Mouse (Mus musculus) liver, adult 2 months (tissue): Measurements from ENCODE around the gene Map6. TPM values are rescaled to one million over a fixed set of nuclear protein-coding genes. Genes with fewer than 3 reads are reported as not detected.

Experiments
- DNase-seq: peaks from one replicate; pipeline ENCODE4 v3.0.0-alpha.2; 2011; ENCODE audit warnings: low read depth, low spot score; ENCODE audit errors: extremely low read depth
- H3K27ac ChIP-seq: fragments of 200-500 bp; replicated peaks from 2 replicates; pipeline ENCODE4 v1.5.1; 2012; ENCODE audit warnings: low read depth, mild to moderate bottlenecking, control low read depth, inconsistent platforms, low read length; ENCODE audit not compliant: insufficient read depth
- H3K27me3 ChIP-seq: fragments of 200-500 bp; 2 replicates; pipeline ENCODE4 v1.6.1; 2012; ENCODE audit warnings: mild to moderate bottlenecking, moderate library complexity, low read length, inconsistent platforms; ENCODE audit not compliant: control insufficient read depth, insufficient read depth
- H3K36me3 ChIP-seq: fragments of 200-500 bp; 2 replicates; pipeline ENCODE4 v1.6.1; 2012; ENCODE audit warnings: low read length, inconsistent platforms; ENCODE audit not compliant: control insufficient read depth, insufficient read depth
- H3K4me1 ChIP-seq: fragments of 200-500 bp; 2 replicates; pipeline ENCODE4 v1.6.1; 2011; ENCODE audit warnings: low read length; ENCODE audit not compliant: control insufficient read depth, insufficient read depth
- H3K4me3 ChIP-seq: fragments of 200-500 bp; 2 replicates; pipeline ENCODE4 v1.5.1; 2011; ENCODE audit warnings: low read depth, mild to moderate bottlenecking, control low read depth, low read length, moderate library complexity; ENCODE audit not compliant: insufficient read depth
- H3K79me2 ChIP-seq: fragments of 200-500 bp; 2 replicates; pipeline ENCODE4 v1.6.1; 2012; ENCODE audit warnings: inconsistent platforms, mild to moderate bottlenecking, low read length, moderate library complexity; ENCODE audit not compliant: control insufficient read depth, insufficient read depth
- H3K9ac ChIP-seq: fragments of 200-500 bp; 2 replicates; pipeline ENCODE4 v1.6.1; 2012; ENCODE audit warnings: low read depth, mild to moderate bottlenecking, control low read depth, inconsistent platforms, low read length
- CTCF ChIP-seq: fragments of 200-500 bp; IDR thresholded peaks from 2 replicates; pipeline ENCODE4 v1.5.1; 2011; ENCODE audit warnings: low read depth, low read length, control low read depth
- POLR2A ChIP-seq: fragments of 200-500 bp; IDR thresholded peaks from 2 replicates; pipeline ENCODE4 v1.6.1; 2011; ENCODE audit warnings: low read length, control low read depth; ENCODE audit not compliant: insufficient read depth; ENCODE audit errors: extremely low read depth
- WGBS: fragments of 180-500 bp; shearing (Covaris S2); methylation state at CpG from one replicate; pipeline ENCODE4 v1.1.7; 2018; 5-methylcytosine and 5-hydroxymethylcytosine counted together
- polyA plus RNA-seq: library from polyadenylated mRNA; depleted of rRNA; stranded (reverse); fragments of >200 nt; gene quantifications from 2 replicates; pipeline ENCODE4 v1.2.3, GENCODE M21; 2012
- total RNA-seq: library from RNA; depleted of rRNA; stranded (reverse); fragments of >200 nt; gene quantifications from 2 replicates; pipeline ENCODE4 v1.2.3, GENCODE M21; 2014

Map6 gene
- total and polyA plus RNA-seq, 2 experiments, result 0.04 TPM; not detected in 1

DNA sequence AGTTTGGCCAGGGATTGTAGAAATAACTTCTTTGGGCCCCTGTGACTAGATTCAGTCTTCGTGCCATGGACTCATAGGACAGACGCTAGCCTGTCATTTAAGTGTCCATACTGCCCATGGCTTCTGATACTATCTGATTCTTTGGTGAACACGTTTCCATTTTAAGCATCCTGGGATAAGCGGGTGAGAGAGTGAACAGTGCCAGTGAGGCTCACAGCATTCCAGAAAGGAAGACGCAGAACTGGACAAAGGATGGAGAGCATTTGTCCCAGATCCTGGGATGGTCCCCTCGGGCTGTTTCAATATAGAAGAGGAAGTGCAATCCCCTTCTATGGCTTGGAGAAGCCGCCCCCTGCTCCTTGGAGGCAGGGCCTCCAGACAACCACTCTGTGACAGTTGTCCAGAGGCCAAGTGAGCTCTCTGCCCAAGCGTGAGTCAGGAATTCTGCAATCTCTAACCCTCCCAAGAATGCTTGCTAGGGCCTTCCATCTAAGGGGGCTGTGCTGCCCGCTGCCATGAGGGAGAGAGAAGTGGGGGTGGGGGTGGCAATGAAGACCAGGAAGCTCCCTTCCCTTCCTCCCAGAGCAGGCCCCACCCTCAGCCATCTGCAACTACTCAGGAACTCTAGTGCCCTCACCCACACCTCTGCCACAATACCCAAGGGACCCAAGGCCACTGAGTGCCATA, 89.1 kb downstream of the Map6 start:
- Histone ChIP-seq H3K4me1 (peaks cover 2% of the 10 kb centered on the region), H3K36me3 (no peaks in the 10 kb centered on the region), H3K4me3 (no peak overlapping the region), H3K27ac (peak overlapping the region; percentile 23; the same call in 1 of the 2 replicates), H3K79me2 (no peaks in the 10 kb centered on the region), H3K9ac (no peak overlapping the region), H3K27me3 (no peaks in the 10 kb centered on the region)
- WGBS, result 75% methylated on average over 9 of the region's 9 CpGs
- DNase-seq, result peak; percentile 9
- TF ChIP-seq POLR2A (no peak), CTCF (no peak)

DNA sequence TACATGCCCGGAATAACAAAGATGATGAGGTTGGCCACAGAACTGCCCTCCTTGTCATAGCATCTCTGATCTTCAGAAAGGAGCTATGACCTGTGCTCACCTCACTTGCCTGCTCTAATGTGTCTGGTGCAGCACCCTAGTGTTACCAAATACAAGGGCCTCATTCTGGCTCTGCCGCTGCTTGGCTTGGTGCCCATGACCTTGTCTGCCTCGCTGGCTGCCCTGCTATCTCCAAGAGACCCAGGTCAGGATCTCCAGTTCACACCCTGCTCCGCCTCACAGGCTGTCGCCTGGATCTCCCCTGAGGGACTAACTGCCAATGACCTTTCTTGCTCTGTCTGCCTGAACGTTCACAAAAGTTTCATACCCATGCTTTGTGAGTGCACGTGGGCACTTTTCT, 90.0 kb downstream of the Map6 start:
- peak; percentile 68 for DNase-seq
- 21% methylated on average over 7 of the region's 7 CpGs for WGBS
- no peaks in the 10 kb centered on the region for H3K27me3 ChIP-seq

GRCm38 (mm10) chr7:99358371-99358770, 91.1 kb downstream of the Map6 start:
- no peaks in the 10 kb centered on the region for H3K36me3 ChIP-seq
- TF ChIP-seq CTCF, result no peak
- no peak for TF ChIP-seq POLR2A
- H3K27me3 ChIP-seq, result no peaks in the 10 kb centered on the region
- no peak overlapping the region for H3K27ac ChIP-seq
- DNase-seq, result no peak
- 80% methylated on average over 8 of the region's 8 CpGs for WGBS
- H3K9ac ChIP-seq, result no peak overlapping the region
- H3K4me1 ChIP-seq, result peaks cover 2% of the 10 kb centered on the region
- no peak overlapping the region for H3K4me3 ChIP-seq
- no peaks in the 10 kb centered on the region for H3K79me2 ChIP-seq

More for the DNA sequence above, 90.0 kb downstream of the Map6 start:
- H3K27ac ChIP-seq, result no peak overlapping the region
- no peak overlapping the region for H3K4me3 ChIP-seq
- no peak overlapping the region for H3K9ac ChIP-seq
- H3K79me2 ChIP-seq, result no peaks in the 10 kb centered on the region
- TF ChIP-seq POLR2A (no peak), CTCF (no peak)
- H3K36me3 ChIP-seq, result no peaks in the 10 kb centered on the region
- peaks cover 2% of the 10 kb centered on the region for H3K4me1 ChIP-seq

- no peaks in the 10 kb centered on the region for H3K79me2 ChIP-seq
- peak; percentile 39 for DNase-seq
- H3K4me3 ChIP-seq, result no peak overlapping the region
- no peak overlapping the region for H3K9ac ChIP-seq
- no peaks in the 10 kb centered on the region for H3K27me3 ChIP-seq
- no peak overlapping the region for H3K27ac ChIP-seq
- no peaks in the 10 kb centered on the region for H3K36me3 ChIP-seq
- TF ChIP-seq CTCF (no peak), POLR2A (0 out of 2 replicates have a peak, but pooled peaks have one; percentile 13)
- peaks cover 2% of the 10 kb centered on the region for H3K4me1 ChIP-seq
- 79% methylated on average over 10 of the region's 10 CpGs for WGBS
Measured at GRCm38 (mm10) chr7:99360021-99360802, 93.0 kb downstream of the Map6 start.

GRCm38 (mm10) chr7:99360803-99361414, 93.7 kb downstream of the Map6 start:
- H3K4me3 ChIP-seq, result no peak overlapping the region
- TF ChIP-seq CTCF (no peak), POLR2A (no peak)
- H3K79me2 ChIP-seq, result no peaks in the 10 kb centered on the region
- no peak for DNase-seq
- H3K27ac ChIP-seq, result no peak overlapping the region
- WGBS, result 69% methylated on average over 8 of the region's 8 CpGs
- H3K4me1 ChIP-seq, result peaks cover 2% of the 10 kb centered on the region
- H3K36me3 ChIP-seq, result no peaks in the 10 kb centered on the region
- H3K27me3 ChIP-seq, result no peaks in the 10 kb centered on the region
- H3K9ac ChIP-seq, result no peak overlapping the region
